Mouse (Mus musculus) limb, embryonic 11.5 days (tissue): ENCODE results near the gene Amotl1. TPM values are rescaled to one million over a fixed set of nuclear protein-coding genes. Genes with fewer than 3 reads are reported as not detected.

Experiments
- ATAC-seq: fragments of 200-750 bp; cut with Nextera tagmentation; 2 replicates; pipeline ENCODE4 v1.8.0; 2017; ENCODE audit warnings: low read depth; ENCODE audit not compliant: insufficient number of reproducible peaks, low FRiP score, low TSS enrichment
- DNase-seq: peaks from one replicate; pipeline ENCODE4 v3.0.0-alpha.2; 2015; ENCODE audit warnings: low spot score
- H3K27ac ChIP-seq: fragments of 300-500 bp; sonication (generic); replicated peaks from 2 replicates; pipeline ENCODE4 v1.5.1; 2014; ENCODE audit warnings: low read depth, mild to moderate bottlenecking, low read length
- H3K27me3 ChIP-seq: fragments of 300-500 bp; sonication (generic); 2 replicates; pipeline ENCODE4 v1.6.1; 2014; ENCODE audit warnings: mild to moderate bottlenecking, low read length, mixed read lengths; ENCODE audit not compliant: control insufficient read depth, insufficient read depth
- H3K36me3 ChIP-seq: fragments of 300-500 bp; sonication (generic); 2 replicates; pipeline ENCODE4 v1.6.1; 2014; ENCODE audit warnings: mild to moderate bottlenecking, low read length, moderate library complexity, mixed read lengths; ENCODE audit not compliant: control insufficient read depth, insufficient read depth
- H3K4me1 ChIP-seq: fragments of 300-500 bp; sonication (generic); 2 replicates; pipeline ENCODE4 v1.6.1; 2014; ENCODE audit warnings: low read length, mixed read lengths; ENCODE audit not compliant: control insufficient read depth, insufficient read depth
- H3K4me2 ChIP-seq: fragments of 300-500 bp; sonication (generic); 2 replicates; pipeline ENCODE4 v1.6.1; 2014; ENCODE audit warnings: low read depth, mild to moderate bottlenecking, moderate library complexity; ENCODE audit not compliant: severe bottlenecking
- H3K4me3 ChIP-seq: fragments of 300-500 bp; sonication (generic); 2 replicates; pipeline ENCODE4 v1.5.1; 2014; ENCODE audit warnings: low read depth, low read length
- H3K9ac ChIP-seq: fragments of 300-500 bp; sonication (generic); 2 replicates; pipeline ENCODE4 v1.6.1; 2014; ENCODE audit warnings: mild to moderate bottlenecking, low read length
- H3K9me3 ChIP-seq: fragments of 300-500 bp; sonication (generic); 2 replicates; pipeline ENCODE4 v1.6.1; 2016; ENCODE audit warnings: low read length; ENCODE audit not compliant: control insufficient read depth
- WGBS: fragments of 180-500 bp; shearing (Covaris S2); extraction: QIAGEN DNeasy Blood & Tissue Kit; methylation state at CpG from one replicate; pipeline ENCODE4 v1.1.7; 2014; 5-methylcytosine and 5-hydroxymethylcytosine counted together
- polyA plus RNA-seq: library from polyadenylated mRNA; unstranded; fragments of >200 nt; fragmentation: Nextera tagmentation; extraction: Ambion mirVana; gene quantifications from 2 replicates; pipeline ENCODE4 v1.2.1, GENCODE M21; 2014

Gene Amotl1
- 36.9 and 40.0 TPM in 2 replicates for polyA plus RNA-seq

DNA sequence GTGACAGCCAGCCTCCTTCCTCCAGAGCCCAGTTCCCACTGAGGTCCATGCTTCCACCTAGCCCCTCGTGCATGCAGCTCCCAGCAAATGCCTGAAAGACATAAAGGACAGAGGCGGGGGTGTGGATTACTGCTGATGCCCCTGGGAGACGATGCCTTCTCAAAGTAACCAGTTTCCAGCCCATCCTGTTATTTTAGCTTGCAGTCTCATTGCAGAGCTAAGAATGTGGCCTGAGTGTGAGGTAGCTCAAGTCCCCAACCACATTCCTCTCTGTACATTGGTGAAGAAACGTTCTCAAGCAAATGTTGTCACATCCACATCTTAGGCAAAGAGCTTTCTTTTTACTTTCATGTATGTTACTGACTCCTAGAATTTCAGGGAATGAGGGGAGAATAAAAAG lies at the start of gene Amotl1:
Gene Amotl1 (minus strand): TSS at position 101 of the 400 bp plus-strand sequence.
- ATAC-seq: no peak
- Histone ChIP-seq H3K36me3 (no peaks in the 10 kb centered on the region), H3K9me3 (no peaks in the 10 kb centered on the region), H3K4me2 (no peak within 1 kb of the TSS), H3K4me3 (no peak within 1 kb of the TSS), H3K4me1 (peaks cover 30% of the 10 kb centered on the region), H3K27ac (no peak within 1 kb of the TSS), H3K9ac (no peak within 1 kb of the TSS), H3K27me3 (no peaks in the 10 kb centered on the region)
- 60% methylated on average over 4 of the region's 4 CpGs for WGBS
- DNase-seq: no peak

DNA sequence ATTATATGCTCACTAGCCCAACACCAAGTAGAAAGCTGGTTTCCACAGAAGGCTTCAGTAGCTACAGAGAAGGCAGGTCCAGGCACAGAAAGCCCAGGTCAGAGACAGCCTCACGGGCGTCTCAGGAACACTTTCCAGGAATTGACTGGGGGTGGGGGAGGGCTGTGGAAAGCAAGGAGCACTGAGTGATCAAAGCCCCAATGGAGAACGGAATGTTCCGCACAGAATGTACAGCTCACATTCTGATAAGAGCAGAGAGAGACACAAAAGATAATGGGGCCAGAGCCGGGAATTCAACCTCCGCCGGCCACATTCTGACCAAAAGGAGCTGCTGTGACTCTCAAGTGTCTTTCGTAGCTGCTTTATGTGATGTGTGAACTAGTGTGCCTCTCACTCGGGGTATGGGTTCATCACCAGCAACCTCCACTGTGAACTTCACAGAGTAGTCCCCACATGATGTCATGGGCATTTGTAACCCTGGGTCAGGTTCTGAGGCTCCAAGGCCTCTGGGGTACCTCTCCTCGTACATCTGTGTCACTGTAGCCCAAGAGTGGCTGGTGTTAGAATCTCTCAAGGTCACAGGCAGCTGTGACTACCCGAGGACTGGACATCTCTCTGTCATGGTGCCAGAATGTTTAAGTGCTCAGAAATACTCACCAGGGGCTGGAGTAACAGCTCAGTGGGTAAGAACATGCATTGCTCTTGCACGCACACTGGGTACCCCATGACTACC lies 44.7 kb upstream of the Amotl1 start:
- no peak for DNase-seq
- 73% methylated on average over 12 of the region's 12 CpGs for WGBS
- no peak for ATAC-seq
- Histone ChIP-seq H3K9ac (no peak overlapping the region), H3K4me1 (no peaks in the 10 kb centered on the region), H3K4me2 (no peak overlapping the region), H3K36me3 (no peaks in the 10 kb centered on the region), H3K9me3 (no peaks in the 10 kb centered on the region), H3K27ac (no peak overlapping the region), H3K4me3 (no peak overlapping the region), H3K27me3 (no peaks in the 10 kb centered on the region)

DNA sequence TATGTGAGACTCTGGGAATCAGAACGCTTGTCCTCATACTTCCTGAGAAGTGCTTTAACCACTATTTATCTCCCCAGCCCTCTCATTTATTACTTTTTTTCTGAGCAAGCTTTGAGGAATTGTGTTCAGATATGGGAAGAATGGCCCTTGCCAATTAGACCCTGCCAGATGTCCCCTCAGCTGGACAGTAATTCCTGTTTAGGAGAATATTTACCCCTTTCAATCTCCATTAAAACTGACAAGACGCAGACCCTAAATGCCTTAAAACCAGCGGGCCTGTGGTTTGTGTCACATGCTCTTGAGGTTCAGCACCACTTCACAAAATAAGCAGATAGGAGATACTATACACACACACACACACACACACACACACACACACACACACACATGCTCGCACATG lies 39.5 kb upstream of the Amotl1 start:
- no peak overlapping the region for H3K4me3 ChIP-seq
- DNase-seq (peak; percentile 50), ATAC-seq (peak; percentile 65; the same call in 1 of the 2 replicates)
- 0 out of 2 replicates have a peak, but pooled peaks cover 4% of the 10 kb centered on the region for H3K4me1 ChIP-seq
- no peaks in the 10 kb centered on the region for H3K9me3 ChIP-seq
- H3K36me3 ChIP-seq: no peaks in the 10 kb centered on the region
- H3K9ac ChIP-seq: no peak overlapping the region
- no peaks in the 10 kb centered on the region for H3K27me3 ChIP-seq
- H3K27ac ChIP-seq: no peak overlapping the region
- 27% methylated on average over 4 of the region's 4 CpGs for WGBS
- H3K4me2 ChIP-seq: no peak overlapping the region

DNA sequence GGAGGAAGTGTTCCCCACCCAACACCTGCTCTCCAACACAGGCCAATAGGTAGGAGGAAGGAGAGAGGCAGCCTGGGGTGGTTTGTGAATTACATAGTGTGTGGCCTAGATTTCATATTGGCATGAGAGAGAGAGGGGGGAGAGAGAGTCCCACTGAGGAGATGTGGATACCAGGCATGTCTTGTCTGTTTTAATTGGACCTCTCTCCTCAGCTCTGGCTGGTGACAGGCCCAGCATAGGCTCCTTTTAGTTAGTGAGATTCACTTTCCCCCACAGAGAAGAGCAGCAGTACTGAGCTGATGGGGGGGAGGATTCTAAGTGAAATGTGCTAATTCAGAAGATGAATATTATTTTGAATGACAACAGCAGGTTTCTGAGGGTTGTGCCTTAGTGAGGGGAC lies 37.9 kb upstream of the Amotl1 start:
- Histone ChIP-seq H3K9ac (no peak overlapping the region), H3K4me1 (0 out of 2 replicates have a peak, but pooled peaks cover 4% of the 10 kb centered on the region), H3K4me3 (no peak overlapping the region), H3K36me3 (no peaks in the 10 kb centered on the region), H3K9me3 (no peaks in the 10 kb centered on the region), H3K27ac (no peak overlapping the region), H3K27me3 (no peaks in the 10 kb centered on the region), H3K4me2 (no peak overlapping the region)
- ATAC-seq (no peak), DNase-seq (no peak)

DNA sequence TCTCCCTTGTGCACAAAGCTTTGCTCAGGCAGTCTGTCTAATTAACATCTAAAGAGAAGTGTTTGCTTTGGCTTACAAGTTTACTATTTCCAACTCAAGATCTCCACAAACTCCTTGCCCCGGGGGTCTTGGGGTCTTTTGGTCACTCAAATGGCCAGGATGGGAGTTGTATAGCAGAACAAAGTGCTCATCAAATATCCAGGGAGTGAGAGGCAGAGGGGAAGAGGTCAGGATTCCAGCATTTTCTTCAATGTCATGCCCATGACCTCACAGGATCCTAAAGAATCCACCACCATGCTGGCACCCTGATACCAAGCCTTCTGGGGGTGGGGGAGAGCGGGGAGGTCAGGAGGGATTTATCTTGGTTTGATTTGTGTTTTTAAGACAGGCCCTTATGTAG lies 35.7 kb upstream of the Amotl1 start:
- Histone ChIP-seq H3K9me3 (no peaks in the 10 kb centered on the region), H3K27me3 (no peaks in the 10 kb centered on the region), H3K9ac (no peak overlapping the region), H3K4me1 (0 out of 2 replicates have a peak, but pooled peaks cover 6% of the 10 kb centered on the region), H3K4me2 (no peak overlapping the region), H3K27ac (no peak overlapping the region), H3K4me3 (no peak overlapping the region), H3K36me3 (no peaks in the 10 kb centered on the region)
- DNase-seq: no peak
- WGBS: 68% methylated on average over 2 of the region's 2 CpGs
- no peak for ATAC-seq

DNA sequence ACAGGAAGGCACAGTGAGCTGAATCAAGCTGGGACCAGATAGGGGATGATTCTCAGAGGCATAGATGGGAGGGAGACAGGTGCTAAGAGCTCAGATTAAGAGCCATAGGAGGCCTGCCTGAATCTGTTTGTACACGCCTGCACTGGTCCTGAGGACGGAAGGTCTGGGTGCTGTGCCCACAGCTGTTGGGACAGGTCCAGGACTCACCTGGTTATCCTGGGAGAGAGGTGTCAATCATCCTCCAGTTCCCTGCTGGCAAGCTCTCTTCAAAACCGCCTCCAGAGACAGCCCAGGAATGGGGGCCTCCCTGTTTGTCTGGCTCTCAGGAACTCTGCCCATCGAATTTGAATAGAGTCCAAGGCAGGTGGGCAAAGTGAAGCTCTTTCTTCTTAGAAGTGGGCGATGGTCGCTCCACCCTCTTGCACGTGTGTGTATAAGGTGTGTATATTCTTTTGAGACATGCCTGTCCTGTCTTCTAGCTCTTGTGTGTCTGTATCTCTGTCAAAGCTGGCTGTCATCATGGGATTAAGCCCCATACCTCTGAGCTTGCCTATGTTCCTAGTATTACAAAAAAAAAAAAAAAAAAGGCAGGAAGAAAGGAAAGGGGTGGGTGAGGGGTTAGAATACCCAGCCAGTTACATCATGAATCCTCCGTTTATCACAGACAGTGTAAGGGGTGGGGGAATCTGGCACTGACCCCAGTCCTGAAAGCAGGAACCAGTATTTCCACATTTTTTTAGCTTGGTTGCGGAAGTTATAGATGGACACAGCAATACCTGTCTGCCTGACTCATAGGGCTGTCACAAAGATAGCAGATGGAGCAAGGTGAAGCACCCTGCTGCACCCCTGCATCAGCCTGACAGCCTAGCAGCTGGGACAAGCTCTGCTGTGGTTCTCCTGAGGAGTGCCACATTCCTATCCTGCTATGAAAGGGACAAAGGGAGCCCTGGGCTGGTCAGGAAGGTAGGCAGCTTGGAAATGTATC lies 31.1 kb upstream of the Amotl1 start:
- ATAC-seq (0 out of 2 replicates have a peak, but pooled peaks have one; percentile 31), DNase-seq (peak; percentile 29)
- no peaks in the 10 kb centered on the region for H3K36me3 ChIP-seq
- no peaks in the 10 kb centered on the region for H3K27me3 ChIP-seq
- peaks cover 7% of the 10 kb centered on the region for H3K4me1 ChIP-seq
- H3K27ac ChIP-seq: no peak overlapping the region
- H3K4me3 ChIP-seq: no peak overlapping the region
- H3K4me2 ChIP-seq: no peak overlapping the region
- H3K9me3 ChIP-seq: no peaks in the 10 kb centered on the region
- no peak overlapping the region for H3K9ac ChIP-seq
- WGBS: 60% methylated on average over 9 of the region's 9 CpGs

DNA sequence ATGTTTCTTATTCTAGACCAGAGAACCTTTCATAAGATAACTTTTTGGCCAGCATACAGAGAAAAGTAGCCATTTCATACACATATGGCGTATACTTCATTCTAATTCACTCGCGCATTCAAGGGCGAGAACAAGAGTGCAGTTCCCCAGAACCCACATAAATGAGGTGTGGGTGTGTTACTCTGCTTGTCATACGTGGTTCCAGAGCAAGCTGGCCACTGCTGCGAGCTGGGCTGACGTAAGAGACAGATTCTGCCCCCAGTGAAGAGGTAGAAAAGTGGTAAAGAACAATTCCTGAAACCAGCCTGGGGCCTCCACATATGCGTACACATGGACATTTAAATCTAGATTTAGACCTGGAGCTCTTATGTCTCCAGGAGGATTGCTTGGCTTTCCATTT lies 29.6 kb upstream of the Amotl1 start:
- H3K27ac ChIP-seq: no peak overlapping the region
- H3K27me3 ChIP-seq: no peaks in the 10 kb centered on the region
- no peak overlapping the region for H3K4me3 ChIP-seq
- H3K4me2 ChIP-seq: no peak overlapping the region
- WGBS: 89% methylated on average over 8 of the region's 8 CpGs
- H3K9me3 ChIP-seq: no peaks in the 10 kb centered on the region
- no peaks in the 10 kb centered on the region for H3K36me3 ChIP-seq
- no peak overlapping the region for H3K9ac ChIP-seq
- DNase-seq (no peak), ATAC-seq (no peak)
- H3K4me1 ChIP-seq: peaks cover 7% of the 10 kb centered on the region

DNA sequence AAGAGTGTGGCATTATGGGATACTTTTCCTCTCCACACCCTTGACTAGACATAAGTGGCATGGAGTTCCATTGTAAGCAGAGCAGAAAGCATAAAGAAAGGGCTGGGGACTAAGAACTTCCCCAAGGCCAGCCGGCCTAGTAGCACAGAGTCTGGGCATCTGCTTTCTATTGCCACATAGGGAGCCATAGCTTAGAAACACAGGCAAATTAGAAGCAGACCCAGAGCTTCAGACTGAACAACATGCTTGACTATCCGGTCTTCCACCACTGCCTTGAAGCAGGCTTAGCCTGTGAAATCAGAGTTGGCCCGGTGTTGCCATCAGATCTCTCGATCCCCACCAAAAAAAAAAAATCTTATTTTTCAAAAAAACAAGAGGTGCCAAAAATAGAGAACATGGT lies 28.3 kb upstream of the Amotl1 start:
- no peak overlapping the region for H3K4me2 ChIP-seq
- no peaks in the 10 kb centered on the region for H3K36me3 ChIP-seq
- peak; percentile 59 for DNase-seq
- peaks cover 7% of the 10 kb centered on the region for H3K4me1 ChIP-seq
- H3K9ac ChIP-seq: peak overlapping the region; percentile 27; the same call in 1 of the 2 replicates
- 27% methylated on average over 4 of the region's 4 CpGs for WGBS
- H3K9me3 ChIP-seq: no peaks in the 10 kb centered on the region
- H3K27me3 ChIP-seq: no peaks in the 10 kb centered on the region
- peak overlapping the region; percentile 67 for H3K27ac ChIP-seq
- ATAC-seq: 0 out of 2 replicates have a peak, but pooled peaks have one; percentile 38
- no peak overlapping the region for H3K4me3 ChIP-seq
